Mouse (Mus musculus) gastrocnemius, postnatal 36 days (tissue): ENCODE measurements around the gene Phlda2. TPM values are rescaled to one million over a fixed set of nuclear protein-coding genes. Genes with fewer than 3 reads are reported as not detected.

Source experiments
- DNase-seq, 2 experiments: peaks; one replicate each; pipeline ENCODE4 v3.0.0; 2022
- intact Hi-C: fragments of 180-260 bp; cut with DNase I; formaldehyde crosslinking; loops from one replicate; pipeline ENCODE4 v1.15.1; 2025
- total RNA-seq, 2 experiments: library from RNA; stranded (reverse); gene quantifications; 2 replicates each; pipeline ENCODE4 v1.2.3; 2021

Phlda2 gene
- total RNA-seq, 2 experiments from 2014 or later, result not detected

DNA sequence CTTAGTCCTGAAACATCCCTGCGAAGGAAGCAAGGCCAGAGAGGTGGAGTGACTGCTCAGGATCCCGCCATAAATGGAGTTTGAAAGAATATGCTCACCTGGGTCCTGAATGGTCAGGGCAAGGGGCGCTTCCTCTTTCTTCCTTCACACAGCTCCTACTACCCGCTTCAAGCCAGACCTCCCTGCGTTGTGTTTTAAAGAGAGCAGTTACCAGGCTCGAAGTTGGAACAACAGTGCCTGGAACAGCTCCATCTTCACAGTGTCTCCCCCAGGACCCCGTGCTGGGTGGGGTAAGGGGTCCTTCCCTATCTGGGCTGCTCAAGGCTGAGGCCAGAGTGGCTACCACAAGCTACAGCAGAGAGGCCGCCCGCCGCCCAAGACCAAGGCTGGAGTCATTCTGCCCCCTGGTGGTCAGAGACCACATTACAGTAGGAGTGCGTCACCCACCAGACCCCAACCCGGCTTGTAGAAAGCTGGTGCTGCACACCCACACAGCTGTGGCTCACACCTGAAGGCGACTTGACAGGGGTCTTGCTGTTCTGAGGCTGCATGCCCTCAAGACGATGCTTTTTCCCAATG is 36.8 kb downstream of the Phlda2 start:
- DNase-seq, result peak; percentile 77 to 79
- intact Hi-C loops, result loop anchor here (1.0 to 10.0 kb wide), 2 partner anchors 313 to 461 kb away; partner anchors contain the start of gene Tspan32

DNA sequence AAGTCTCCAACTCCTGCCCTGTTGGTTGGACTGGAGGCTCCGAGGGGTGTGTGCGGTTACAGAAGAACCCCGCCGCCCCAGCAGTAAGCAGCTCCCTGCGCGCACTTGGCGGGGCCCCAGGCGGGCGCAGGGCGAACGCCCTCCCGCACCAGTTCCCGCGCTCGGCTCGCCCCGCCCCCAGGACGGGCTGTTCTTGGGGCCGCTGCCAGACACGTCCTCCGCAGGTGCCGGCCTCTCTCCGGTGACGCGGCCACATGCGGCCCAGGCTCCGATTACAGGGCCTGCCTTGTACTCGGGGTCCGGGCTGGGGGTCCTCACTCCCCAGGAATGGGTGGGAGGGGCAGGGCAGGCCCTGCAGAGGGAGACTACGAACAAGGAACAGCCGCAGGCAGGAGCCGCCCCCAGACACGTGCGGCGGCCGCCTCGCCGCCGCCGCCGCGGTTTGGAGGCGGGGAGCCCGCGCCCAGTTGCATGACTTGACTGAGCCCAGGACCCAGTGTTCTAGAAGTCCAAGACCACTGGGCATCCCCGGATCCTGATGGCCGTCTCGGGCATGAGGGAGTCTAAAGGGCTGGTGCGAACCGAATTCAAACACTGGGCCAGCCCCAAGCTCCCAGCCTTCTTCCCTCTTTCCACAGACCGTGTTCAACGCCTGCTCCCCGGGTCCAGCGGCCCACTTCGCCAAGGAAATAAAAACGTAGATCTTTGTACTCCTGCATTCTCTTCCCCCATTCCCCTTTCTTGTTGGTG is 38.0 kb downstream of the Phlda2 start:
- intact Hi-C loops, result loop anchor here (5.0 to 10.0 kb wide), 3 partner anchors 103 to 460 kb away; partner anchors contain the start of gene Tspan32
- DNase-seq, result no peak

DNA sequence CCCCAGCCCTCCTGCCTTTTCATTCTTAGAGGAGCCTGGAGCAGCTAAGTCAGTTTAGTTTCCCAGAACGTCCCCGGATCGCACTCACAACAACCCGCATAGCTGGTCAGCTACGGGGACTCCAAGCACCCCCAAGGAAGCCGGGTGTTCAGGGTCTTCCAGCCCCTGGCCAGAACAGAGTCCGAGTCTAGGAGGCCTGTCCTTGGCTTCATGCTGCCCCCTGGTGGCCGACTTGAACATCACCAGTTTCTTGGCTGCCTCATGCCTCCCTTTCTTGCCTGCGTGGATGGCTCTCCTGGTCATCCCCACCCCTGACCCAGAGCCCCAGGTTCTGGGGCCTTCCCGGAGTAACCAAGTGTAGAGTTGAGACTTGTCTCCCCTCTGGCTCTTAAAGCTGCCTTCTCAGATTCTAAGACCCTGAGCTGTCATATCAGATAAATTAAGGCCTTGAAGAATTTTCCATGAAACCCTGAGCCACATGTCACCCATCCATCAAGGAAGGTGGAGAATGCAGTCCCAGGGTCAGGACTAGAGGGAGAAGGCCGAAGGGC is 39.0 kb downstream of the Phlda2 start:
- intact Hi-C loops, result loop anchor here (5.0 to 10.0 kb wide), 3 partner anchors 102 to 459 kb away; partner anchors contain the start of gene Tspan32
- DNase-seq, result peak; percentile 73 to 78

DNA sequence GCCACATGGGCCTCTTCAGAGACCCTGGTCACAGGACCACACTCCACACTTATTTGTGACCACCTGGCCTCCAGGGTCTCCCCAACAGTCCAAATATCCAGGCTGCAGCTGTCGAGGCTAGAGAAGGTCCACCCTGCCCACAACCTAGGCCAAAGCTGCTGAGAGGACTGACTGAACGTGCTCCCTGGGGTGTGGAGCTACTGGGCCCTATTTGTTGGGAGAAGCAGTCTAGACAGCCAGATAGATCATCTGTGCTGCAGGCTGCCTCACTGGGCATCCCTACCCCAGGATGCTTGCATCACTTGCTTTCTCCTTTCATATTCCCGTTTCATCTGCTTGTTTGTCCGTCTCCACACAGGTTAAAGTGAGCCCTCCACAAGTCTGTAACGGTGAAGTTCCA is 40.4 kb downstream of the Phlda2 start:
- intact Hi-C loops, result loop anchor here (5.0 to 10.0 kb wide), 3 partner anchors 100 to 458 kb away; partner anchors contain the start of gene Tspan32
- DNase-seq, result no peak

DNA sequence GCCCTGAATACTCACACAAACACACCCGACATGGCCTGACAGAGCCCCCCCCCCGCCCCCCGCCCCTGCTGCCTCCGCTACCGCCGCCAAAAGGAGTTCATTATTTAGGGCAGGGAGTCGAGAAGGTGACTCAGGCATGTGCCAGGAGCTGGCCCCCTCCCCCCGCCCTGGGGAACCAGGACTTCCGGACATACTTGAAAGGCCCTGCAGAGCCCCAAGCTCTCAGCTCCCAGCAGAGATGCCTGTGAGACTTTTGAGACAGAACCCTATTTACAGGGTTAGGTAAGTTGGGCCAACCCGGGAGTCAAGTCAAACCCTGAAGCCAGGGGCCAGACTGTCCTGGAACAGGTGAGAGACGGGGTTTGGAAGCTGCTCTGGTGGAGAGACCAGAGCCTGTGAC is 41.0 kb downstream of the Phlda2 start:
- intact Hi-C loops, result loop anchor here (5.0 to 10.0 kb wide), 3 partner anchors 100 to 457 kb away; partner anchors contain the start of gene Tspan32
- no peak for DNase-seq

DNA sequence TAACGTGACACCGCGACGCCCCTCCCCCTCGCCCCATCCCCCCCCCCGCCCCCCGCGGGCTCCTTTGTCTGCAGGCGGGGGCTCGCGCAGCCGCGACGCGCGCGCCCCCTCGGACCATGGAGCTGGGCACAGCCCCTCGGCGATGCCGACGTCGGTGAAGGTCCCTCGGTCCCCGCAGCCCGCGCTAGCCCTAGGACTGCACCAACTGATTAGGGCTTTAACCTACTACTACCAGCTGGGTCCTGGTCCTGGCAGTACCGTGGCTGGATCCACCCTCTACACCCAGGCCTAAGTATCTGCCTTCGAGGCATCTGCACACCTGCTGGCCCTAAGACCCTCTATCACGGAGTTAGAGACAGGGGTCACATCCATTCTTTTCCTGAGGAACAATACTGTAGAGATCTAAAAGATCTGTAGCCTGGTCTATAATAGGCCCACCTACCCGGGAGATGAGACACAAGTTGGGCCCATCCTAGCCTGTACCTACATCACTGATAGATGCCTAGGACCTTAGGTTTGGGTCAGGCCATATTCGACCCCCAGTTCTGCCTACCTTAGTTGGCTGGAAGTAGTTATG is 41.6 kb downstream of the Phlda2 start:
- no peak for DNase-seq
- intact Hi-C loops, result loop anchor here (5.0 to 10.0 kb wide), 3 partner anchors 99 to 457 kb away; partner anchors contain the start of gene Tspan32

DNA sequence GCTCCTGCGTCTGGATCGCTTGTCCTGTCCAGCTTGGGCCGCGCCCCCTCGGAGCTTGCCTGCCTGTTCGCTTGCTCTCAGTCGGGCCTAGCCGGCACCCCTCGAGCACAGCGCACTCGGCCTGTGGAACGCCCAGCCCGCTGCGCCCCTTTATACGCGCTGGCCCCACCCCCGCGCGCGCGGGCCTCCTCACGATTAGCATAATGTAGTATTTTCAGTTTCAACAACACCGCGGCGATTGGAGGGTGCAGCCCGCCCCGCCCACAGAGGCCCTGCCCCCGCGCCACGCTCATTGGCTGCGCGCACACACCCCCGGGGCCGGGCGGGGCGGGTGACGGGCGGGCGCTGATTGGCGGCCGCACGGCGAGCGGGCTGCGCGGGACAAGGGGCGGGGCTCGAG is 42.1 kb downstream of the Phlda2 start, which contains the start of gene Cdkn1c:
Cdkn1c (minus strand) TSS at position 177 of the 400 bp plus-strand sequence.
- intact Hi-C loops, result loop anchor here (5.0 to 10.0 kb wide), 3 partner anchors 99 to 456 kb away; partner anchors contain the start of gene Tspan32
- peak; percentile 82 to 88 for DNase-seq

DNA sequence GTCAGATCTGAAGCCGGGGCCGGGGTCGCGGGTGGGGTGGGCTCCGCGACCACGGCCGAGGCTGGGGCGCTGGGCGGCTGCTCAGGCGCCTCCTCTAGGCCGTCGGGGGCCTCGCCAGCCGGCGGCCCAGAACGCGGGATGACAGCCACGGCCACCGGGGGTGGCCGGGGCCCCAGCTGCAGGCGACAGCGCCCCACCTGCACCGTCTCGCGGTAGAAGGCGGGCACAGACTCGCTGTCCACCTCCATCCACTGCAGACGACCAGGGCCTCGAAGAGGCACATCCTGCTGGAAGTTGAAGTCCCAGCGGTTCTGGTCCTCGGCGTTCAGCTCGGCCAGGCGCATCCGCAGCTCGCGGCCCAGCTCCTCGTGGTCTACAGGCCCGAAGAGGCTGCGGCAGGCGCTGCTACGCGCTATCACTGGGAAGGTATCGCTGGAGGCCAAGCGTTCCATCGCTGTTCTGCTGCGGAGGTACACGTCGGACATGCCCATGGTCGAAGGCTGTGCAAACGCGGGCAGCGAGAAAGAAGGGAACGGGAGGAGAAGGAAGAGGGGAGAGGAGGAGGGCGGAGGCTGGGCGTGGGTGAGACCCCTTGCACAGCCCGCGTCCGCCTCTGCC is 42.6 kb downstream of the Phlda2 start:
- DNase-seq, result no peak
- intact Hi-C loops, result loop anchor here (5.0 to 10.0 kb wide), 3 partner anchors 98 to 456 kb away; partner anchors contain the start of gene Tspan32

DNA sequence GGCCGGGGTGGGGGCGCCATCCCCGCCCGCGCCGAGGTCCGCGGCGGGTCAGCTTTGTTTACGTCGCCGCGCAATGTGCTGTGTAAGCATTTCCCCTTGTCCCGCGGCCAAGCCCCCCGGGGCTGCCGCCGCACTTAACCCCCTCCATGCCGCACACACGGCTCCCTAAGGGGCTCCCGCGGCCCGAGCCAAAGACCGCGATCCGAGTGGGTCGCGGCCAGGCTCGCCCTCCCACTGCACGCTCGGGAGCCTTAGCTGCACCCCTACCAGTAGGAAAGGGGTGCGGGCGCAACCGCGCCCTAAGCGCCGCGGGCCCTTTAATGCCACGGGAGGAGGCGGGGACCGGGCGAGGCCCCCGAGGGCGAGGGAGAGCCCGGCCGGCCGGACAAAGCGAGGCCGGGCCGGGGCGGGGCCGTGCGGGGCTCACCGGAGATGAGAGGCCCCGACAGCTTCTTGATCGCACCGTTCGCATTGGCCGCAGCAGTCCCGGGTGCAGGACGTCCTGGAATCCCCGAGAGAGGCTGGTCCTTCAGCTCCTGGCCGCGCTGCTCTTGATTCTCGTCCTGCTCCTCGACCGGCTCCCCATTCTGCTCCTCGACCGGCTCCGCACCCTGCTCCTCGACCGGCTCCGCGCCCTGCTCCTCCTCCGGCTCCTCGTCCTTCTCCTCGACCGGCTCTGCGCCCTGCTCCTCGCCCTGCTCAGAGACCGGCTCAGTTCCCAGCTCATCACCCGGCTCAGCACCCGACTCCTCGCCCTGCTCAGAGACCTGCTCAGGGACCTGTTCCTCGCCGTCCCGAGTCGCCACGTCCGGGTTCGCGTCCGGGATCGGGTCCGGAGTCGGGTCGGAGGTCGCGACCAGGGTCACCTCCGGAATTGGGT is 43.4 kb downstream of the Phlda2 start:
- DNase-seq, result peak in 1 of 2 experiments; percentile 58
- intact Hi-C loops, result loop anchor here (5.0 to 10.0 kb wide), 3 partner anchors 97 to 455 kb away; partner anchors contain the start of gene Tspan32

DNA sequence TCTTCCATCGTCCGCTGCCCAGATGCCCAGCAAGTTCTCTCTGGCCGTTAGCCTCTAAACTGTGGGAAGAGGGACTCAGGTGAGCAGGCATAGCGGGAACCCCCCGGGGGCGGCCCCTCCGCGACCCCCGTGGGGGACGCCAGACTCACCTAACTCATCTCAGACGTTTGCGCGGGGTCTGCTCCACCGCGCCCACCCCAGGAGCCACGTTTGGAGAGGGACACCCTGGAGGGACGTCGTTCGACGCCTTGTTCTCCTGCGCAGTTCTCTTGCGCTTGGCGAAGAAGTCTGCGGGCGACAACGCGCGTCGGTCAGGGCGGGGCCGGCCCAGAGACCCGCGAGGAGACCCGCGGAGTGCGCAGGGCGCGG is 44.0 kb downstream of the Phlda2 start:
- intact Hi-C loops, result no loop called here
- DNase-seq, result no peak

Other genes with a start within 250 kb of the Phlda2 start
- gene Cdkn1c, start 42.1 kb downstream of the Phlda2 start, total RNA-seq, result 10 to 100 TPM; 43.2 to 98.2 TPM
- gene Slc22a18, start 29.4 kb downstream of the Phlda2 start, total RNA-seq, result under 1 TPM in 1 of 2 experiments, not detected in 1; 0.25 TPM
- gene Nap1l4, start 46.0 kb upstream of the Phlda2 start, total RNA-seq, result 100 to 1,000 TPM; 167 to 189 TPM
- 10 to 100 TPM; 33.9 to 38.6 TPM for gene Cars, start 96.9 kb upstream of the Phlda2 start, total RNA-seq
- under 1 TPM; 0.10 to 0.20 TPM for gene Tnfrsf26, start 125.6 kb upstream of the Phlda2 start, total RNA-seq
- gene Tnfrsf22, start 146.5 kb upstream of the Phlda2 start, total RNA-seq, result 1 to 10 TPM; 1.5 to 2.0 TPM
- gene Tnfrsf23, start 182.7 kb upstream of the Phlda2 start, total RNA-seq, result 1 to 10 TPM; 2.7 to 3.3 TPM